Mouse (Mus musculus) heart, postnatal 25 days (tissue): ENCODE data around the gene Cldn9. TPM values are rescaled to one million over a fixed set of nuclear protein-coding genes. Genes with fewer than 3 reads are reported as not detected.

Experiments
- DNase-seq: peaks from one replicate; pipeline ENCODE4 v3.0.0; 2022; ENCODE audit warnings: low spot score
- intact Hi-C: fragments of 180-260 bp; cut with DNase I; formaldehyde crosslinking; loops from one replicate; pipeline ENCODE4 v1.15.1; 2025
- total RNA-seq, 2 experiments: library from RNA; stranded (reverse); gene quantifications; 2 replicates each; pipeline ENCODE4 v1.2.3; 2021

Gene Cldn9
- total RNA-seq, 2 experiments from 2014 or later: not detected

DNA sequence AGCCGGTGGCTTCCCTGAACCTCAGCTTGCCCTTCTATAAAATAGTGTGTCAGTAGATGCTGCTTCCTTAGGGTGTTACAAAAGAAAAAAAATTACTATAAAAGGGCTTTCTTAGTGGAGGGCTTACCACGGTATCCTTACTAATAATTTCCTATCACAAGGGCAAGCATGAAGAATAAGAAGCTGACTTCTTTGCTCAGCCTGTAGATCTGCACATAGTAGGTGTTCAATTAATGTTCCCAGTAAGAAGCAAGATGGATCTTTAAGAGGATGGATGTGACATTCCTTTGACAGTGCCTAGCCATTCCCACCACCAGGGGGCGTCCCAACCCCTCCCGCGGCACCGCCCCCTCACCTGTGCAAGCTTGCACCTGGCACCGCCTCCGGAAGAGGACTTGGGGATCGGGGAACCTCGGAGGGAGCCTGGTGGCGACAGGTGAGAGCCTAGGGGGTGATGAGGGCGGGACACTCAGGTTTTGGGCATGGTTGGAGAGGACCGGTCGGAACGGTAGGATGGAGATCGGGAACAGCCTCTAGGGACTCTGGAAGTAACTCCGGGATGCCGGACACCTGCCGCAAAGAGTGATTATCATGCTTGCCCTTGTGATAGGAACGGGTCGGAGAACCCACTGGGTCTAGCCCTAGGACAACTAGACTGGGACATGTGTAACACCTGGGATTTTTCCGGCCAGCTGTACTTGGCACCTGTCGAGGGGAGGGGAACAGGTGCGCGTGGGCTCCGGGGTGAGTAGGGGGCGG, 23.5 kb downstream of the Cldn9 start, which contains the start of gene Bicdl2:
Gene Bicdl2, plus strand, starts transcription at position 390 of the 759 bp plus-strand sequence.
- intact Hi-C loops: no loop called here
- no peak for DNase-seq

DNA sequence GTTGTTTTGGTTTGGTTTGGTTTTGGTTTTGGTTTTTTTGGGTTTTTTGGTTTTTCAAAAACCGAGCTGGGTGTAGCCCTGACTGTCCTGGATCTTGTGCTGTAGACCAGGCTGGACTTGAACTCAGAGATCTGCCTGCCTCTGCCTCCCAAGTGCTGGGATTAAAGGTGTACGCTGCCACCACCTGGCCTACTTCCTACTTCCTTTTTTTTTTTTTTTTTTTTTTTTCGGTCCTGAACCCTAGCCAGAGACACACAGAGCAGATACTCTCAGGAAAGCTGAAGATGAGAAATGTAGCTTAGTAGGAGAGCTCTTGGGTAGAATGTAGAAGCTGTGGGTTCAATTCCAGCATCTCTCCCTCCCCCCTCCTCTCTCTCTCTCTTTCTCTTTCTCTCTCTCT, 25.4 kb downstream of the Cldn9 start:
- DNase-seq: no peak
- intact Hi-C loops: no loop called here

DNA sequence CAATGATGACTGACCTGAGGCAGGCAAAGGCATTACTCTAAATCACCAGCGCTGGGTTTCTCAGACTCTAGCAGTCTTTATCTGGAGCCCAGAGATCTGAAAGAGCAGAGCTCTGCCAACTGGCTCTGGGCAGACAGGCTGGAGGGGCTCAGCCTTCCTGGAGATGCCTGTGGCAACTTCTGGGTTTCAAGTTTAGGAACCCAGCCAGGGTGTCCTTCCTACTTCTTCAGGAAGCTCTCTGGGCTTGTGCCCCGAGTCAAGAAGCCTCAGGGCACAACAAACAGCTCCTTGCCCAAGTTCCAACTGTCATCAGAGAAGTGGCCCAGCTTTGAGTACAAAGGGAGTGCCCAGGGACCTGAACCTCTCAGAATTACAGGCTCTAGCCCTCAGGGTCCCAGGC, 29.4 kb downstream of the Cldn9 start:
- no peak for DNase-seq
- intact Hi-C loops: no loop called here

DNA sequence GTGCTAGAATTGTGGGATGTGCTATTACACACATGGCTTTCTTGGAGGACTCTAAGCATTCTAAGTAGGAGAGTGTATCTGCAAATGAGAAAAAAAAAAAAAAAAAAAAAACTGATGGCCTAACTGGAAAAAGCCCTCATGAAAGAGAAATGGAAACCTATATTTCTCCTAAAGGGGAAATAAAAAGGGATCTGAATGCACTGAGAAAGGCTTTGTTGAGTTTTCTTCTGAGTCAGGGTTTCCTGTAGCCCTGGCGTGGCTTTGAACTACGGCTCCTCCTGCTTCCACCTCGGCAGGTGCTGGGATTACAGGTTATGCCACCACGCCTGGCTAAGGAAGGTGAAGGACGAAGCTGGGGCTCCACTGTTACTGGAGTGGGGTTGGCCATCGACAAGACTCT, 29.8 kb downstream of the Cldn9 start:
- intact Hi-C loops: no loop called here
- DNase-seq: no peak

DNA sequence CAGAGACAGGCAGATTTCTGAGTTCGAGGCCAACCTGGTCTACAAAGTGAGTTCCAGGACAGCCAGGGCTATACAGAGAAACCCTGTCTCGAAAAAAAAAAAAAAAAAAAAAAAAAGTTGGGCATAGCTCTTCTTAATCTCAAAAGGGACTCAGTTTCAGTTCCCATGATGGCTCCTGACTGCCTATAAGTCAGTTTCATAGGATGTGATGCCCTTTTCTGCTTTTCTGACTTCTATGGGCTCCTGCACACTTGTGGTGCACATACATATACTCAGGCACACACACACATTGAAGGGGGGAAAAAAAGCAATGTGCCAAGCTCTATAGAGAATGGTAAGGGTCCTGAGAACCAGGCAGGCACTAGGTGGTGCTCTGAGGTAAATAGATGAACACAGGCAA, 30.5 kb downstream of the Cldn9 start:
- intact Hi-C loops: no loop called here
- DNase-seq: no peak

DNA sequence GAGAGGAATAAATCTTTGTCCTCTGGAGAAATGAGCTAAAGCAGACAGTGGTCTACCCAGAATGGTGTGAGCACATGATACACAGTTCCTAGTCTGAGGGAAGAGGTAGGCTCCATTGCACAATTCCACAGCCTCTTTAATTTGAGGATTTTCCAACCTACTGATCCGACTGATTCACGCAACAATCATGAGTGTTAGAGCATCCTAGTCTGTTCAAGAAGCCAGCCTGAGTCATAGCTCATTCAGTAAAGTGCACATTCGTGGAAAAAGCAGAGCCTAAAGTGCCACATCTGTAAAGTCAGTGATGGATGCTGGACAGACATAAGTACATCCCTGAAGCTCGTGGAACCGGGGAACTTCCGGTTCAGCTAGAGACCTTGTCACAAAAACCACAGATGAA, 32.5 kb downstream of the Cldn9 start:
- DNase-seq: no peak
- intact Hi-C loops: no loop called here

DNA sequence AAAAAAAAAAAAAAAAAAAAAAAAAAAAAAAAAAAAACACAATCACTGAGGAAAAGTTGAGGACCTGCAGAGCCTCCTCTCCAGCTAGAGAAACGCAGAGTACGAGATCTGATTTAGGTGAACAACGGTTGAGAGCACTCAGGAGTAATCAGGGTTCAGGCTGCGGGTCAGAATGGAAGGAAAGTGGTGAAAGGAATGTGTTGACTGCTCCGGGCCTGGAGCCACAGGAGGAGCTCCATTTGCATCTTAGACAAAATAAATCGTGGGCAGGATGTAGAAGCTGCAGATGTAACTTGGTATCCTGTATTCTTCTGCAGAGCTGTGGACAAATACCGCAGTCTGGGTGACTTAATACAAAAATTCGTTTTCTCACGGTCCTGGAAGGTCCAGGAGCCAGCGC, 37.9 kb downstream of the Cldn9 start:
- DNase-seq: no peak
- intact Hi-C loops: no loop called here

DNA sequence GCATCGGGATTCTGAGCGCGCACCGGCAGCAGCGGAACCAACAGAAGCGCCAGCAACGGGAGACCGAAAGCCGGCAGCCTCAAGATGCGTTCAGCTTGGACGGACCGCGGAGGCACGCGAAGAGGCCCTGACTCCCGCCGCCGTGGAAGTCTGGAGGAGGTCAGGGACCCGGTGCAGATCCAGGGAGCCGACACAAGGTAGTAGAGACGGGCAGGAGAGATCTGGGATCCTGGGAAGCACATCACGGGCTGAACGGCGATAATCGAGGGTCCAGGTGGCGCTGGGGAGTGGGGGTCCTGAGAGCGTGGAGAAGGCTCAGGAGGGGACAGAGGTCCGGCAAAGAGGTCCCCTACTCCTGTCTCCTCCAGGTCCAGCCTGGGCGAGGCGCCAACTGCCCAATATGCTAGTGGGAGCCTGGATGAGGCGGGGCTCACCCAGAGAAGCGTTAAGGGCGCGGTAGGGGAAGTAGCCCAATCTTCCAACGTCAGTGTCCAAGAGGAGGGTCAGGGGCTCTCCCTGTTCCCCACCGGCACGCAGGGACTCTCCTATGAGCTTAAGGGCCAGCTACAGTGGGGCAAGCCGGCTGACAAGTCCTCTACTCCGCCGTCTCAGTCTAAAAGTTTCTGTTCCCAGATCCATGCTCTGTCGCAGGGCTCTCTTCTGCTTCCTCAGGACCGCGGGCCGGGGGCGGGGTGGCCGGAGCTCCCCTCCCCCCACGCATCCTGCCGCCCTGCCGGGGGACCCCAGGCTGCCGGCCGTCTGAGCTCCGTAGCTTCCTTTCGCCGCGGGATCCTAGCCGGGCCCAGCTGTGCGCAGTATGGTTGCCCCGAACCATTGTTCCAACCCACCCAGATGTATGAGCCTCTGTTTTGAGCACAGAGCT, 39.0 kb downstream of the Cldn9 start, which contains the start of gene Mmp25:
Gene Mmp25, minus strand, starts transcription at position 665 of the 883 bp plus-strand sequence.
- intact Hi-C loops: no loop called here
- no peak for DNase-seq

Other genes with a start within 250 kb of the Cldn9 start
- gene Vmn2r117, start 204.3 kb downstream of the Cldn9 start, total RNA-seq: not detected
- 1 to 10 TPM; 4.7 to 6.2 TPM for gene Zfp213, start 119.8 kb downstream of the Cldn9 start, total RNA-seq
- 1 to 10 TPM; 3.4 to 4.8 TPM for gene Zfp13, start 84.5 kb downstream of the Cldn9 start, total RNA-seq
- not detected for gene Zscan10, start 83.2 kb downstream of the Cldn9 start, total RNA-seq
- under 1 TPM; 0.06 to 0.08 TPM for gene Mmp25, start 38.7 kb downstream of the Cldn9 start, total RNA-seq
- not detected for gene Bicdl2, start 23.5 kb downstream of the Cldn9 start, total RNA-seq
- 100 to 1,000 TPM; 193 to 207 TPM for gene Hcfc1r1, start 10.4 kb downstream of the Cldn9 start, total RNA-seq
- gene Thoc6, start 10.1 kb downstream of the Cldn9 start, total RNA-seq: 10 to 100 TPM; 12.2 to 12.3 TPM
- 100 to 1,000 TPM in 1 of 2 experiments, 10 to 100 TPM in 1; 79.9 to 111 TPM for gene Tnfrsf12a, start 6.6 kb downstream of the Cldn9 start, total RNA-seq
- not detected for gene Cldn6, start 4.8 kb downstream of the Cldn9 start, total RNA-seq
- gene 1520401A03Rik, start 38.8 kb upstream of the Cldn9 start, total RNA-seq: not detected
- gene Pkmyt1, start 42.3 kb upstream of the Cldn9 start, total RNA-seq: 1 to 10 TPM; 1.4 to 1.5 TPM
- 10 to 100 TPM; 26.1 to 29.5 TPM for gene Paqr4, start 56.8 kb upstream of the Cldn9 start, total RNA-seq
- gene Kremen2, start 61.8 kb upstream of the Cldn9 start, total RNA-seq: not detected
- gene Flywch1, start 87.6 kb upstream of the Cldn9 start, total RNA-seq: 10 to 100 TPM; 29.7 to 33.2 TPM
- 1 to 10 TPM in 1 of 2 experiments, under 1 TPM in 1; 0.88 to 1.6 TPM for gene Flywch2, start 102.1 kb upstream of the Cldn9 start, total RNA-seq
- gene Srrm2, start 106.5 kb upstream of the Cldn9 start, total RNA-seq: 100 to 1,000 TPM; 157 to 162 TPM
- gene Elob, start 145.1 kb upstream of the Cldn9 start, total RNA-seq: 100 to 1,000 TPM; 353 to 372 TPM
- not detected for gene Prss33, start 152.0 kb upstream of the Cldn9 start, total RNA-seq
- gene Prss32, start 159.8 kb upstream of the Cldn9 start, total RNA-seq: not detected
- not detected for gene Prss41, start 160.1 kb upstream of the Cldn9 start, total RNA-seq
- not detected for gene Prss21, start 184.0 kb upstream of the Cldn9 start, total RNA-seq
- not detected for gene Dcpp1, start 196.8 kb upstream of the Cldn9 start, total RNA-seq
- not detected for gene Dcpp2, start 196.9 kb upstream of the Cldn9 start, total RNA-seq
- not detected for gene Dcpp3, start 233.4 kb upstream of the Cldn9 start, total RNA-seq